Mouse (Mus musculus): ENCODE results near the gene Chchd6.

Gene Chchd6

DNA sequence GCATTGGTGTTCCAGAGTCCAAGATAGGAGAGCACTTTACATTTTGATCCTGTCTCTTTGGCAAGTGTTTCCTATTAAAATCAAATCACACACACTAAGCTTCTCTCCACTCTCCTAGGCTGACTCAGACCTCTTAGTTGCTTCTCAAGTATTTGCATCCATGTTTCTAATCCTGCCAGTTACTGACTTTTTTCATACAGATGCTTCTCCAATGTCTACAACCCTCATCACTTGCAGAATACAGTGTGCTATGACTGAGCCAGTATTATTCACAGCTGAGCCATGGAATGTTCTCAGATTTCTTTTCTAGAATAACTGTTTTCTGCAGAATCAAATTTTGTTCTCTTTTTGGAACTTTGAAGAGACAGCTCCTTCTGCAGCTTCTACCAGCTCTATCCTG lies 85.3 kb downstream of the Chchd6 start:
- no peak for DNase-seq (ENCODE audit: low spot score in 2 of 2)

DNA sequence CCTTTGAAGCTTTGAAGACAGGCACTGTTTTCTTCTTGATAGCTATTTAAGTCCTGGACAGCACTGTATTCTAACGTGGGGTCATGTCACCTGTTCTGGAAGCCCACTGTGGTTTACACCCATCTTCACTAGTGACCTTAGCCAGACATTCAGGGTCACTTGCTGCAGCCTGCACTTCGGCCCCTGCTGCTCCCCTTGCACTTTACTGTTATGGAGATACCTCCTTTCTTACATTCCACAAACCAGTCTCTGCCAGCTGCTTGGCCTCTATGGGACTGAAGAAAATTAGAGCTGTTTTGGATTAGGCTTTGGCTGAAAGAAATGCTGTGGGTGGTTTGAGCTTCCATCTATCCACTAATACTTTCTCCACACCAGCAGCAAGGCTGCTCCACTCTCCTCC lies 86.7 kb downstream of the Chchd6 start:
- no peak for DNase-seq (ENCODE audit: low spot score in 2 of 2)

DNA sequence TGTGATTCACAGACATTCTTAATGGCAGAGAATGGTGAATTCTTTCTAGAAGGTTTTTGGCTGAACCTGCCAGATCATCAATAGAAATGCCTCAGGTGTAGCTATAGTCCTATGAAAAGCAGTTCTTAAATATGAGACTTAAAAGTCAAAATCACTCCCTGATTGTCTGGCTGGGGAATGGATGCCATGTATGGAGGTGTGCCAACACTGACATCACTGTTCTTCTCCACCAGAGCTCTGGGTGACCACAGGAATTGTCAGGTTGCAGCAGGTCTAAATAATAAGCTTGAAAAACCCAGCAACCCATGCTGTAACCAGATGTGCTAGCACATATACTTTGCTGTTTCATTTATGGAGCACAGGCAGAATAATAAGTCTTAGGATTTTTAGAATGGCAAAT lies 87.2 kb downstream of the Chchd6 start:
- DNase-seq (ENCODE audit: low spot score in 2 of 2), result no peak

DNA sequence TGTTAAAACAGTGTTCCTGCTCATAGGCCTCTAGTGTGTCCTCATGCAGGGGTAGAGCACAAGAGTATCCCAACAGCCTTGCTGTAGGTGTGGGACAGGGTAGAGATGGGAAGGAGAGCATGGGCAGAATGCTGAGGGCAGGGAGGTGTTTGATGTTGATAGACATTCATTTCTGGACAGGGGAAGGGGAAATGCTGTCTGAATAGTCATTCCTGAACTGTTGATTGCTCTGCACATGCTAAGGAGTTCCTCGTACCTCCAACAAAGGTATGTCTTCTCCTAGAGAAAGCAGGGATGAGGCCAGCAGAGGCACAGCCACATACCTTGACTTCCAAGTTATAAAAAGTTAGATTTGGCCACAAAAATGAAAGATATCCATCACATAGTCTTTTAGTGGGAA lies 95.5 kb downstream of the Chchd6 start:
- DNase-seq (ENCODE audit: low spot score in 2 of 2), result no peak

DNA sequence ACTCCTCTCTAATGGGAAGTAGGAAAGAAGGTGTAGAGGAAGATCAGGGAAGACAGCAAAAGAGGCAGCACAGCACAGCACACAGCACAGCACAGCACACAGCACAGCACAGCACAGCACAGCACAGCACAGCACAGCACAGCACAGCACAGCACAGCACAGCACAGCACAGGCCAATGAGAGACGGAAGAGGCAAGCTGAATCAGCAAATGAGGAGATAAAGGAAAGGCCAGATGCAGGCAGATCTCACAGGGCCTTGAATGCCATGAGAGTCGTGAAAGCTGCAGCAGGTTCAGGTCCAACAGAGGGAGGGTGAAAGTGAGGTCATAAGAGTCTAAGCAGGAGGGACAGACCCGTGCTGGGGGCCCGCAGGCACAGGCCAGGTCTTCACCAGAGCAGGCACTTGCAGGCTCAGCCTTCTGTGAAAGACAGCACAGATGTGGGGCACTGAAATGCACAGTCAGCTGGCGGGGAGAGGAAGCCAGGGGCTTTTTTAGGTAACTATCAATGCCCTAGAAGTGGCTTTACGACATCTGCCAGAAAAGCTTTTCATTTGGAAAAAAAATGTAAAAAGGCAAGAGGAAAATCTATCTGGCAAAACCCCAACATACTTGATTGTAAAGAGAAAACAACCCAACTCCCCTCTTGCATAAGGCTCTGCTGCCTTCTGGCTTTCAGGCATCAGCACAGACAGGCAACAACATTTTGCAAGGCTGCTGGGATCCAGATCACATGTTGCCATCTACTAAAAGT lies 96.5 kb downstream of the Chchd6 start:
- DNase-seq (ENCODE audit: low spot score in 2 of 2), result no peak

DNA sequence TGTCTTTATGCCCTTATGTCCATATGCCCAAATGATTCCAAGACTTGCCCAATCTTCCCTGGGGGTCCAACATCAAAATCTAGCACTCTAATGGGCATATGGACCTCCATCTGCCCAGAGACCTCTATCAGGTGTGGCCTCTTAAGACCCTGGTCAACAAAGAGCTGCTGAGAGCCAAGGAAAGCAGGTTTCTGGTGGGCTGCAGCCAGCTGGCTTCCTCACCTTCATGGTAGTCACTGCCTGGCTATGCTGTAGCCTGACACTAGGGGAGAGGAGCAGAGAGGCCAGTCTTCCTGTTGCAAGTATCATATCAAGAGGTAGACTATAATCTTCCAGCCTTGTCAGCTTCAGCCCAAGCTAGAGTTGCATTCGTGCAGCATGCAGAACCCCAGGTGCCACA lies 98.5 kb downstream of the Chchd6 start:
- DNase-seq (ENCODE audit: low spot score in 2 of 2), result no peak

DNA sequence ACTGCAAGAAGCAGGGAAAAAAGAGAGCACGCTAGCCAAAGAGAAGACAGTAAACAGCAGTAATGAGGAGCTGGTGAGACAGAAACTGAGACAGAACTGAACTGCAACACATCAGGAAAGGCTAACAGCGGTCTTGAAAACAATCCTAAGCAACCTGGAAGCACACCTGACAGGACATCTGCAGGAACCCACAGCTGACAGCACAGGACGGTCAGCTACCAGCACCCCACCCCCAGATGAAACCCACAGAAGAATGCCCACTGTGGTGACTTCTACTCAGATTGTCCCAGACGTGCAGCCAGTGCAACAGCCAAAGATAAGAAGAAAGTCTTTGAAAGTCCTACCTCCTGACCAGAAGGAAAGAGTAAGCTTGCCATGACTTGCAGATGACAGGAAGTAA lies 103.1 kb downstream of the Chchd6 start:
- DNase-seq (ENCODE audit: low spot score in 2 of 2), result no peak

DNA sequence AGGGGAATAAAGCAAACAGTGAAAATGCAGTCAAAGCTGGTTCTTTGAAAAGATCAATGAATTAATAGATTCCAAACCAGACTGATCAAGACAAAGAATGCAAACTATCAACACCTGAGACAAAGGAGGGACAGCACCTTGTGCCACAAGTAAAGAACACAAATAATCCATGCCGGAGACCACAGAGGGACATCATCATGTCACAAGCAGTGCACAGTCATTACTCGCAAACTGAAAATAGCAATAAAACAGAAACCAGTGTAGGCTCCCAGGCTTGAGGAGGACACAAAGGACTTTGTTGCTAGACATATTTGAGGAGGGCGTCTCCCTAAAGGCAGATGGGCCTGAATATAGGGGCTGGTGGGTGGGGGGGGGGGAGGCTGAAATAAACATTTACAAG lies 105.1 kb downstream of the Chchd6 start:
- no peak for DNase-seq (ENCODE audit: low spot score in 2 of 2)

DNA sequence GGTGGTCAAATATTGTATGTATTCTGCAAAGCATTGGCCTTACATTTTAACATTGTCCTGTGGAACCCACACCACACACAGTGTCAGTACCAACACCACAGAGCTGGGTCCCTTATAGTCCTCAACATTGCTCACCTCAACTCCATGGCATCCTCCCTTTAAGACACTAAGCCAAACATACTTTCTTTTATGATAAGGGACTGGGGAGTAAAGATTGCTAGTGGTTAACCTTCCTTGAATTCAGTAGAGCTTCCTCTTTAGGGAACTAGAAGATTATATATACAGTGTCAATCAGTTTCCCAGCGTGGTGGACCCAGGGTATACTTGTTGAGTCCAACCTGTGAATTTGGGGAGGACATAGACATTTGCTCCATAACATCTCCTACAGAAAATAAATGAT lies 105.9 kb downstream of the Chchd6 start:
- no peak for DNase-seq (ENCODE audit: low spot score in 2 of 2)

DNA sequence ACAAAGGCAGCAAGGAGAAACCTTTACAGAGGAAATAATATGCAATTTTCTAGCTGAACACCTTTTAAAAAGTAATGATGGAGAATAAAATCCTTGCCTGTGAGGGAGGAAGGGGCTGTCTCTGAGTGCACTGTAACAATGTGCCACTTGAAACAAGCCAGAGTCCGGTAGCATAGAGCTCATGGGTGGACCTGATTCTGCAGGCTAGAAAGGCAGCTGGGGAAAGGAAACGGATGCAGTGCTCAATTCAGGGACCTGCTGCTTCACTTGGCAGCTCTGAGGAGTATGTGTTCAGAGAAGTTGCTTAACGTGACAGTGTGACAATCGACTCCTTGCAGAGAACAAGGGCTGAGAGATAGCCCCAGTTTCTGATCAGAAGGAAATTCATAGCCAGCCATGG lies 109.4 kb downstream of the Chchd6 start:
- no peak for DNase-seq (ENCODE audit: low spot score in 2 of 2)

DNA sequence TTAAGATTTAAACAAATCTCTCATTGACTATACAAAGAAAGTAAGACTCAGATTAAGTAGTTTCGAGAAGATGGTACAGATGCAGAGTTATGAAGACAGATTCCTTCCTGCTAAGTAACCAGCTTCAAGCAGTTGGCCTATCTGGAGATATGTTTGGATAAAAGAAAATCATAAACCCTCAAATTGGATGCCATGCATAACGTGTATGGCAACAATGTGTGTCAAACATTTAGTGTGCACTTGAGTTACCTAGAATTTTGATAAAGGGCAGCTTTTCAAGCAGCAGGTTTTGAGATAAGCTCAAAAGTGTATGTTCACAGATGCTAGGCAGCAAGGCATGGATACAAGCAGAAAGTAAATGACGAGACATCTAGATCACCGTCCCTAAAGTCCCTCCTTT lies 114.3 kb downstream of the Chchd6 start:
- DNase-seq (ENCODE audit: low spot score in 2 of 2), result no peak

DNA sequence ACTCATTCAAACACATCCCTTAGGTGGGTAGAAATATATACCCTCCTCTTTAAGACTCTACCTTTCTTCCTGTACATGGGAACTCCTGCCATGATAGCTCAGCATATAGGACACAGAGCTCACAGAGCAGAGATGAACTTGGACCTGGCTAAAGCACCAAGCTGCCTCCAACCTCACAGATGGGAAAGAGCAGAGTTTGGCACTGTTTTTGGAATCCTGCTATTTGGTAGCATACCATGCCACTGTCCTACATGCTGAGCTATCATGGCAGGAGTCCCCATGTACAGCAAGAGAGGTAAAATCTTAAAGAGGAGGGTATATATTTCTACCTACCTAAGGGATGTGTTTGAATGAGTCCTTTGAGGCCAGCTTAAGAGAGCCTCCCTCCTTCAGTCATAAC lies 127.5 kb downstream of the Chchd6 start:
- DNase-seq (ENCODE audit: low spot score in 2 of 2), result no peak

DNA sequence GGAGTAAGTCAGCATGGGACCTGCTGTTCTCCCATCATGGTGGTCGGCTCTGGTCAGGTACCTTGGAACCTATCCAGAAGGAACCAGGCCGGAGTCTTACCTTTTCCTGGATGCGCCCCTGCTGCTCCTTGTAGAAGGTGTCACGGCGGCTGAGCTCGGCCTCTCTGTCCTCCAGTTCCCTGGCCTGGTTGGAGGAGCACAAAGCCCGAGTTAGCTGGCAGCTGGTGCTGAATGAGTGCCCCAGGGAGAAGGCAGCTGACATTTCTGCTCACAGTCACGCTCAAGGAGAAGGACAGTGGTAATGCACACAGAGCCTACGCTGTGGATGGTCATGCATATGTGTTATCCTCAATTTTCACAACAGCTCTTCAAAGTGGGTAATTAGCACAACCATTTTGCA lies 128.2 kb downstream of the Chchd6 start:
- peak in 1 of 2 experiments; percentile 23 for DNase-seq (ENCODE audit: low spot score in 2 of 2)

DNA sequence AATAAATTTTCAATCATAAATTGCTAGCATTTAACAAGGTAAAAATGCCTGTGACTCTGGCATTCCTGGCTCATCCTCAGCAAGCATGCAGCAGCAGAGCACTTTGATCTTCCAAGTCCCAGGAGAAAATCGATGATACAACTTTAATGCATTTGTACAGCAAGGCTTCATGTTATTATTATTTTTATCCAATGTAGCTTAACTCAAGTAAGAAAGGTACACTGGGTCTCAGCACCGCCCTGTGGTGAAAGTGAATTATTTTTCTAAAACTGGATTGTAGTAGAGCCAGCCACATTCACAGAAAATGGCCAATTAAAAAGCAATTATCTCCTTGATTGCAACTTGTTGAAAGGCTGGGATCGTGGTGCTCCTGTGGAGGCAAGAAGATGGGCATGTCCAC lies 128.6 kb downstream of the Chchd6 start:
- no peak for DNase-seq (ENCODE audit: low spot score in 2 of 2)

DNA sequence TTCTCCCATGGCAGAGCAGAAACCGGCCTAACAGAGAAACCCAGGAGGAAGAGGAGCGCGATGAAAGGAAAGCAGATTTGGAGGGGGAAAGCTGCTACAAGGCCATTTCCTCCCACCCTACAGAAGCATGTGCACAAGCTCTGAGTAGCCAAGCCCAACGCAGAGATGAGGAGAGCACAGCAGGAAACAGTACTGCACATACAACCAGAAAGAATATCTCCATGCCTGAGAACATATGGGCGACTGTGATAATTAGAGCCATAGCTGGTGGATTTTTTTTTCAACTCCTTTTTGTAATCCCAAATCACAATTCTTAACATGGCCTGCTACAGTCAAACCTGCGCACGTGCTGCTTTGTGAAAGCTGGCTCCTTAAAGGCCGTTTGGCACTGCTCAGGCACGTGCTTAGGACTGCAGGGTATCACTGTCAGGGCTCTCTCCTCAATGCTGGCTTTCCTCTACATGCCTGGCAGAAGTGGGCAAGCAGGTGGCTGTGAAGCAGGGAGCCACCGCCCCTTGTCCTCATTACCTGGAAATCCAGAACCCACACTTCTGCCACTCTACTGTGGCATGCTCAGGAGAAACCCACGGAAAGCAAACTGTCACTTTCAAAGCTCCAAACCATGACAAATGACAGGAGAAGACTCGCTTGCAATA lies 129.3 kb downstream of the Chchd6 start:
- DNase-seq (ENCODE audit: low spot score in 2 of 2), result peak in 1 of 2 experiments; percentile 18

DNA sequence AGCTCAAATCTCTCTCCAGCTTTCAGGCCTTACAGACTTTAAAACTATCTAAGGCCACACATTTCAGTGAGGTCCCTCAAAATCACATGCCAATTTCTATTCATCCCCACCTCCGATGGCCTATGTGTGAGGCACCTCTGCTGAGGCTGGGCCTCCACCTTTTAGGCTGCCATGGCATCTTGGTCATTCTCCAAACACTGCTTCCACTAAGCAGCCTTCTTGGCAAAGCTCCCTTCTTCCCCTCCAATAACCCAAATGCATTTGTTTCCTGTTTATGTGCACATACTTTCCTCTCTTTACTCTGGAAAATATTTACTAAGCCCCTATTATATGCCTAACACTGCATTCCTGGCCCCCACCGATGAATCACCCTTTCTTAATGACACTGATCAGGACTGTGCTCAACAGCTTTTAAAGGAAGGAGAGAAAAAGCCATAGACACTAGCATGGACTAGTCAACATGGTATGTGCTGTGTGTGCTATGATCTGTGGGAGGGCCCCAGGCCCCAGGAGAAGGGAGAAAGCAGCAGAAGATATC lies 133.2 kb downstream of the Chchd6 start:
- DNase-seq (ENCODE audit: low spot score in 2 of 2), result no peak

DNA sequence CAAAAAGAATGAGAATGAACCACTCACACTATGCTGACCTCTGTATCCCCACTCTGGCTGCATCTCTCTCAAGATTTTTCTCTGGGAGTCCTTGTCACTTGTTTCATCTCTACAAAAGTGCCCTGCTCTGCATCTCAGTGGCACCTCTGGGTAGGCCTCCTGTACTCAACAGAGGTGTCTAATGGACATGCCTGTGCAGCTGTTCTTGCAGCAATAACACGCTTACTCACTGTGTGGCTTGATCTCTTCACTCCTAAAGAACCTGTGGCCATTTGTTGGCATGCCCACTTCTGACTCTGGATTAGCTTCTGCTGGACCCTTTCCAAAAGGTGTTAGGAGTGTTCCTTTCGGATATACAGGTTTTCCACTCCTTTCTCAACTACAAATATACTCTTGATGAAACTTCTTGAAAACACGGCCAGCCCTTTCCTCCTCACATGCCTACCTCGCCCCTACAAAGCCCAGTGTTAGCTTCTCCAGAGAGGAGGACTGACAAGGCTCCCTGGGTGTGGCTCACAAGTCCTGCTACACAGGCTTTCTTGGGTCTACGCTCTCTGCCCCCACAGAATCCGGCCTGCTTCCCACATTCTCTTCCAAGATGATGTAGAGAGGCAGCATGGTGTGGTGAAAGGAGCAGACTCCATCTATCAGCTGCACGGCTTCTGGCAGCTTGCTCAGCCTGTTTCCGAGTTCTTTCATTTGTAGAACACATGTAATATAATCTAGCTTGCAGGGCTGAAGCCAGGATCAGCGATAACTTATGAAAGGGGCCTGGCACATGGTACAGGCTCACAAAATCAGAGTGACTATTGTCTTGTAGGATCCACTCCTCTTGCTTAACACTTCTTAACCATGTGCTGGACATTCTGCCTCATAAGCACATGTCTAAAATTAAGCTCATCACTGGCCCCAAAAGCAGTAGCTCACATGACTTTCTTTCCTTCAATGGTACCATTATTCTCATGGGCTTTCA lies 133.9 kb downstream of the Chchd6 start:
- no peak for DNase-seq (ENCODE audit: low spot score in 2 of 2)

DNA sequence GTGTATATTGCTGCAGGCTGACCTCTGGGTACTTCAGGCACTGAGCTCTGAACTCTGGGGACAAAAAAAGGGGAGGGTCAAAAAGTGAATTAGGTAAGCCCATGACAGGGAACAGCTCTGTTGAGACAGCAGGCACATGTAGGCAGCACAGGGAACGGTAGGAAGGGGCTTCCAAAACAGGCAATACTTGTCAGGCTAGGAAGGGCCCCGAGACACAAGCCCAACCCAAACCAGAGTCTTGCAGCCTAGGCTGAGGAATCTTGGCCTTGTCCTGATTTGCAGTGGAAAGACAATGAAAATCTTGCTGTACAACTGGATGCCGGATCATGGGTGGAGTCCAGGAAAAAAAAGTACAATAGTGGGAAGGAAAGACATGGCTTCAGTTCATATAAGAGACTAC lies 135.8 kb downstream of the Chchd6 start:
- no peak for DNase-seq (ENCODE audit: low spot score in 2 of 2)

DNA sequence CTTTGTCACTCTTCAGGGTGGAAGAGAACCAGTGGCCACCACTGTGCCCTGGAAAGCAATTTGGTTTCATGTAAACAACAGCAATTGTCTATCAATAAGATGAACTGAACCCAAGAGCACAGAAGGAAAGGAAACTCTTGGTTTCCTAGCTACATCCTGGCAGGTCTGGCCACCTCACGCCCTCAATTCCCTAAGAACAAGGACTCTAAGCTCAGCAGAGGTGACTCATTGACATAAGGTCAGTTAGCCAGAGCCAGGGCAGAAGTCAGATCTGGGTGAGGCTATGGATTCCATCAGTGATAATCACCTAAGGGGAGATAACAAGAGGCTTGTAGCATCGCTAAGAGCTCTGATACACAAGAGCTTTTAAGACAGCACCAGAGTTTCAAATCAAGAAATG lies 137.9 kb downstream of the Chchd6 start:
- no peak for DNase-seq (ENCODE audit: low spot score in 2 of 2)

DNA sequence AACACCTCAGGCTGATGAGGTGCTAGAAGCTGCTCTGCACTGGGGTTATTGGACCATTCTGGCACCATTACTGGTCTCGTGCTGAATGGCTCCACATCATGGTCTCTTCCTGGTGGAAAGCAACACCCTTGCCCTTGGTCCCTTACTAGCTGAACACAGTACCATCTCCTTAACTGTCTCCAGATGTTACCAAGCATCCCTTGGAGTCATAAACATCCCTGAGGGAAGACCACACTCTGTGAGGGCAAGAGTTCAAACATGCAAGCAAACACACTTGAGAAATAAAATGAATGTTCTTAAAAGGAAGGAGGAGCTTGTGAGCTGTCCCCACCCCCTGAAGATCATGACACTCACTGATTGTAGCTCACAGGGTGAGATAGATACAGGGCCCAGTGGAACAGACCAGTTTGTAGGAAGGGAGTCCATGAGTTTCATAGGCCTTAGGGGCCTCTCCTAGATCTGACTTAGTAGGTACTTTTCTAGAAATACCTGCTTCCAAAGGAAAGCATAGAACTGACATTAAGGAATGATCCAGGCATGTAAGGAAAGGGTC lies 139.0 kb downstream of the Chchd6 start:
- DNase-seq (ENCODE audit: low spot score in 2 of 2), result no peak

DNA sequence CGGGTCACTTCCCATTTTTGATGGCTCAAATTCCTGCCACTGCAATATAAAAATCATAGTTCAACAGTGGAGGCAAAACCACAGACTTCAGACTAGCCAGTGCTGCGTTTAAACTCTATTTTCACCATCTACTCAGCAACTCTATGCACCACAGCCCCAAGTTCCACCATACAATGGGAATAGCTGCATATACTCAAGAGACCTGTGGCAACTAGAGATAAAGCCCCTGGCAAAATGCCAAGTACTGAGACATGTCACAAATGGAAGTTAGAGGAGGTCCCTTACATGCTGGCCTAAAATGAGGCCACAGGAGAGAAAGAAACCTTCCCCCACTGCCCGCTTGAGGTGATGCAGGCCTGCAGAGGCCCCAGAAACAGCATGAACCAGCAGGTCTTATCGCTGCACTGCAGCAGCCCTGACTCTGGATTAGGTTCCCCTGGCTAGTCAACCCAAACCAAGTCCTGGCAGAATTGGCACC lies 139.9 kb downstream of the Chchd6 start:
- no peak for DNase-seq (ENCODE audit: low spot score in 2 of 2)

DNA sequence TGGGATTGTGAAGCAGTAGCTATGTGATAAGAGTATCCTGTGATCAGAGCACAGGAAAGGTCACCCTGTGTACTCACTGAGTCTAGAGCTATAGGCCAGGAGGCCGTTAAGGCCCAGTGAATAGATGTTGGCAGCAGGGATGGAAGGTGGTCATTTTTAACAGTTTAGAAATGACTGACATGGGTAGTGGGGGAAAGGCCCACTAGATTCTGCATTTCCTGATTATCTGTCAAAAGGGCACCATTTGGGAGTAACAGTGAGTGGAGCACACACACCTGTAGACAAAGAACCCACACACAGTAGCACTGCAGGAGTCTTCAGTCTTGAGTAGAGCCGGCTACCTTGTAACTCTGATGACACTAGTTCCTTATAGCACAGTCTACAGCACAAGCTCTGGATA lies 141.0 kb downstream of the Chchd6 start:
- DNase-seq (ENCODE audit: low spot score in 2 of 2), result no peak

Data from cerebellum, postnatal 4 days (tissue).